Mouse (Mus musculus) urinary bladder, postnatal 25 days (tissue): ENCODE results near the gene Cxcr5.

Experiments
- DNase-seq: peaks from one replicate; pipeline ENCODE4 v3.0.0; 2022; ENCODE audit warnings: low spot score

Gene Cxcr5

DNA sequence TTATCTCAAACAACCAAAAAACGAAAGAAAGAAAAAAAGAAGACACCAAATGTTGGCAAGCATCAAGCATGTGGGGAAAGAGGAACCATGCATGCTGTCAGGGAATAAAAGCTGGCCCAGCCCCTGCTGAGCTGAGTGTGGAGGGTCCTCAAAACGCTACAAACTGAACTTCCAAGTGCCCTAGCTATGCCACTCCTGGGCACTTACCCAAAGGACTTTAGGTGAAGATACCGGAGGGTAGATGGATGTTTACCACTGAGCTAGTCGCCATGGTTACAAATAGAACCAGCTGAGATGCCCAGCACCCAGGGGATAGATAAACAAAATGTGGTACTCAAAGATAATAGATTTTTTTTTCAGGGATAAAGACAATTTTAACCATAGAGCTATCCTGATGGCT, at the start of gene Cxcr5:
Cxcr5 (minus strand) TSS at position 281 of the 400 bp plus-strand sequence.
- no peak for DNase-seq

GRCm38 (mm10) chr9:44610371-44610770, 48.7 kb upstream of the Cxcr5 start:
- no peak for DNase-seq

GRCm38 (mm10) chr9:44607306-44607705, 45.6 kb upstream of the Cxcr5 start:
- no peak for DNase-seq

- no peak for DNase-seq
Observed at GRCm38 (mm10) chr9:44606646-44607045, 45.0 kb upstream of the Cxcr5 start.

DNA sequence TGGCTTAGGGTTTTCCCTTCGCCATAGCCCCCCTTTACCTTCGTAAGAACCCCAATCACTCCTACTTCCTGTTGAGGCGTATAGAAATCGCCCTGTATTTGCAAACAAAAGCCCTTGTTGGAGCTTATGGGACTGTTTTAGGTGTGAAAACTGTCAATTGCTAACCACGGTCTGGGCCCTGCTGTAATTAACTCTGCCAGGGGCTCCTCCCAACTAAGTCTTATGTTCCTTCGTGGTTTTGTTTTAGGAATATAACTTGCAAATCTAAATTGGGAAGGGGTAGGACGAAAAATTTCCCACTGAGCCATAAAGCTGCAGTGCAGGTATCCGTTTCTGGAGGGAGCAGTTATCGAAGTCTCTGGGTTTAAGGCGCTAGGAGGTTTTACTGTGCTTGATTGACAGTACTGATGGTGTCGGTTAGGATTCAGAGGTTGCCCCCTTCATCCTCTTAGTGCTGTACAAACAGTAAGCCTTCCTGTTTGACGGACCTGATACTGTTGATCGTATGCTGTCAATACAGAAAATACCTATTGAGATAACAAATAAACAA, 44.0 kb upstream of the Cxcr5 start:
- DNase-seq, result no peak

GRCm38 (mm10) chr9:44604779-44605615, 43.3 kb upstream of the Cxcr5 start, which contains the start of gene Ddx6:
Ddx6 (plus strand) TSS chr9:44604892.
- DNase-seq, result peak; percentile 68

GRCm38 (mm10) chr9:44604290-44604778, 42.7 kb upstream of the Cxcr5 start:
- DNase-seq, result peak; percentile 69

DNA sequence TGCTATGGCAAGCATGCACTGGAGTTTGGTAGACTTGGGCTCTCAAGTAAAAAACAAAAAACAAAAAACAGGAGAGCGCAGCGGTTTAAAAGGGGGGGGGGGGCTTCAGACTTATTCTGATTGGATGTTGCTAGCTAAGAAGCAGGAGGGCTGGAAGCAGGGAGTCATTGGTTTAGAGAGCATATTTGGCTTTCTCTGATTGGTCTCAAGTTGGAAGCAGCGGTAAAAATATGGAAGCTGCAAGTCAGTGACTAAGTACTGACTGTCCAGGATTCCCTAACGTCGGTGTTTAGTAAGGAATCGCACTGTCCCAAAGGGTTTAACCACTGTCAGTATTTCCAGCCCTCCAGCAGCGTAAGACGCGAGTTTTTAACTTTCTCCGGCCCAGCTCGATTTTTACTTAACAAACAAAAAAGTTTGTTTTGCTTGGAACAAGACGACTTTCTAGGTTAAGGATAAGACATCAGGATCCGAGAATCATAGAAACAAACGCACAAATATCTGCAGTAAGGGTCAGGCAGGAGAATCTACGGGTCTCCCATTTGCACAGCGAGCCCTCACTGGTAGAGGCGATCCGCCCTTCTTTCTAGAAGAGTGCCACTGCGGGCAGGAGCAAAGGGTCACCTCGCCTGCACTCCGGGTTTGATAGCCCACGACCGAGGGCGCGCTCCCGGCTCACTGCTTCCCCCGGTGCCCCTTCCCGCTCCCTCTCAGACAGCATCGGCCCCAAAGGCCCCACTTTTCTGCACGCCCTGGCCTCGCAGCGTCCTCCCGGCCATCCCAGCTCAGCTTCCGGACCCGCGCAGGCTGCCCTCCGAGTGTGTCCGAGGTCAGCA, 42.0 kb upstream of the Cxcr5 start:
- DNase-seq, result no peak

DNA sequence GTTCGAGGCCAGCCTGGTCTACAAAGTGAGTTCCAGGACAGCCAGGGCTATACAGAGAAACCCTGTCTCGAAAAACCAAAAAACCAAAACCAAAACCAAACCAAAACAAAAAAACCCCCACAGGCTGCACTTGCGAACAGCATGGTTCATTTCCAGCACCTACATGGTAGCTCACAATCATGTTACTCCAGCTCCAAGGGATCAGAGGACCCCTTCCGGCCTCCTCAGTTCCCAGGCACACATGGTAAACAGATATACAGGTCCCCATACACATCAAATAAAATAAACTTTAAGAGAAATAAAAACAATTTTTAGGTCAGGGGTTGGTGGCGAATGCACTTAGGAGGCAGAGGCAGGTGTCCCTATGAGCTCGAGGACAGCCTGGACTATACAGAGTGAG, 41.1 kb upstream of the Cxcr5 start:
- no peak for DNase-seq

GRCm38 (mm10) chr9:44600801-44601200, 39.1 kb upstream of the Cxcr5 start:
- no peak for DNase-seq

DNA sequence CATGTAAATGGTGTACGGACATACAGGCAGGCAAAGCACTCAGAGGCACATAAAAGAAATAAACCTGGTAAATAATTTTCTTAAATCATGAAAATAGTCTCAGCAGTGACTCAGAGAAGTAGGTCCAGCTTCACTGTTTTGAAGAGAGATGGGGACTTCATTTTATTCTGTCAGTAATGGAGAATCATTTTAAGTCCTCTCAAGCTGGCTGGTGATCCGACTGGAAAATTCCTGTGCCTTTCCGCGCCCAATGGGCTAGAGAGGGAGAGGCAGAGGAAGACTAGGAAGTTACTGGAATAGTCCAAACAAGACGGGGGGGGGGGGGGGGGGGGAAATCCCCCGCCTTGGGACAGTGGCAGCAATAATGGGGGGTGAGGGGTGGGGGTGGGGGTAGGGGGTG, 37.9 kb upstream of the Cxcr5 start:
- no peak for DNase-seq

- peak; percentile 33 for DNase-seq
Observed at GRCm38 (mm10) chr9:44598899-44599495, 37.3 kb upstream of the Cxcr5 start.

DNA sequence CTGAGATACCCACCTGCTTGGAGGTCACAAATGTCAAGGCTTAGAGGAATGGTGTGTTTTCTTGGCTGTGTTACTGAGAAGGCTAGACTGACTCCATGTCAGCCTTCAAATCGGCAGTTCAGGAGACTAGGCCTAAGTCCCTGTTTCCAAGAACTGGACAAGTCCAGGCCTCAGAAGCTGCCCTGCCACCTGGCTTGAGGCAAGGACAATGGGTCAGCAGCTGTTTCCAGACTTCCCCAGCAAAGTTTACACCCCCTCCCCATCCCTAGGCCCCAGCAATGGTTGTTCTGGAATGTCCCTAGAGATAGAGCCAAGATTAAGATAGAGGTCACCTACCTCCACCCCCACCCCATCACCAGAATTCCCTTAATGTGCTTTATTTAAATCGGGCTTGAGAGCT, 36.1 kb upstream of the Cxcr5 start:
- no peak for DNase-seq

DNA sequence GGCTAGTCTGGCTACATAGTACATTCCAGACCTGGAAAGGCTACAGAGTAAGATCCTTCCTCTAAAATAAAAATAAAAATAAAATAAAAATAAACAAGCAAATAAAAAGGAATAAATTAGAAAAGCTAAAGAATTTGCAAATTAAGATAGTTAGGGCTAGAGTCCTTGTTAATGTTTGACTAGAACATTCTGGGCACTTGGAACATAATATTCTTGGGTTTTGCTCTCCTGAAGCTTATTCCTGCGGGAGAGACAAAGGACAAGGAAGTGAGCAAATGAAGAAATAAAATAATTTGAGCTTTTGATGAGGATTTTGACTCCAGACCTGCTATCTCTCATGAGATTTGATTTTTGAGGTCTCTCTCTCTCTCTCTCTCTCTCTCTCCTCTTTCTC, 33.9 kb upstream of the Cxcr5 start:
- DNase-seq, result no peak

- DNase-seq, result no peak
Observed at GRCm38 (mm10) chr9:44594901-44595536, 33.3 kb upstream of the Cxcr5 start.

- no peak for DNase-seq
Observed at GRCm38 (mm10) chr9:44593886-44594285, 32.2 kb upstream of the Cxcr5 start.

DNA sequence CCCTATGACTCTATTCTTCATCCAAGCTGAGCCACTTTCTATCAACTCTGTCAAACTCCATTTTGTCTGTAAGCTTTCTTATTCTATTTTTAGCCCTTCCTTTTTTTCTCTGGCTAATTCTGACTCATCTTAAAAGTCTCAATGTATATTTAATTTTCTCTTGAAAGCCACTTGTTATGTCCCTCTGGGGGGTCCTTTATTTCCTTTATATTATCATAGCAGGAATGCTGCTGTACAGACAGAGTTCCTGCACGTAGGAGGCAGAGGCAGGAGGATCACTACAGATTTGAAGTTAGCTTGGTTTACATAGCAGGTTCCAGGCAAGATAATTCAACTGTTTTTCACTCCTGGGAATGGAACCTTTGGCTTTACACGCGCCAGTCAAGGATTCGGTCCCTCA, 31.5 kb upstream of the Cxcr5 start:
- no peak for DNase-seq

GRCm38 (mm10) chr9:44591595-44592188, 30.0 kb upstream of the Cxcr5 start:
- no peak for DNase-seq

- DNase-seq, result no peak
Observed at GRCm38 (mm10) chr9:44590969-44591368, 29.3 kb upstream of the Cxcr5 start.

- DNase-seq, result no peak
Observed at GRCm38 (mm10) chr9:44589095-44589494, 27.4 kb upstream of the Cxcr5 start.

GRCm38 (mm10) chr9:44588605-44589004, 26.9 kb upstream of the Cxcr5 start:
- no peak for DNase-seq
